Mouse (Mus musculus) embryo, embryonic 11.5 days (tissue): Measurements from ENCODE around the gene Itga9.

ENCODE experiments used
- DNase-seq: peaks from one replicate; pipeline ENCODE4 v3.0.0-alpha.2; 2012; ENCODE audit warnings: low read depth, low spot score

Itga9 gene

GRCm38 (mm10) chr9:118725128-118725527 is 118.6 kb downstream of the Itga9 start:
- no peak for DNase-seq

DNA sequence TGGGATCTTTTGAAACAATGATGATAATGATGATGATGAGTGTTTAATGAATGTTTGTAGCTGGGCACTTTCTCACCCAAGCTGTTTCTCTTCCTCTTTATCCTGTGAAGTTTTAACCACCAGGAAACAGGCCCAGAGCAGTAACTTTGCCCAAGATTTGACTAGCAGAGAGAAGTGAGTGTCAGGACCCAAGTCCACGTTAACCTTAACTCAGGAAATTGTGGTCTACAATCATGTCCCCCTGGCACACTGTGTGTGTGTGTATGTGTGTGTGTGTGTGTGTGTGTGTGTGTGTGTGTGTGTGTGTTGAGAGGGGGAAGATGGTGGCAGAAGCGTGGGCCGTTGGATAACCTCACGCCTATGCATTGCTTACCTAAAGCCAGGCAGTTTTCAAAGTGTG is 120.1 kb downstream of the Itga9 start:
- no peak for DNase-seq

DNA sequence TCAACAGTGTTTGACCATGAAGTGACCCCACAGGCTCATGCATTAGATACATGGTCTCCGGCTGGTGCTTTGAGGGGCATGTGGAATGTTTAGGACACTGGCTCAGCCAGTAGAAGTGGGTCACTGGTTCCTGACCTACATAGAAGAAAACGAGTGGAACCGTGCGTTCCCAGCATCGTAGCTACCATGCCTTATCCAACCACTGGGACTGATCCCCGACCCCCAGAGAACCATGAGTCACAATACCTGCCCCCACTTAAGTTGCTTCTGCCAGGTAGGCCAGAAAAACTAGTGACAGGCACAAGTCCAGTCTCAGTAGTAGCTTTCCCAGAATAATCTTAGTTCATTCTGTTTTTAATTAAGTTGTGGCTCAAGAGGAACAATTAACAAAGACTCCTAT is 121.8 kb downstream of the Itga9 start:
- no peak for DNase-seq

- DNase-seq, result no peak
Observed at GRCm38 (mm10) chr9:118728987-118729386, 122.5 kb downstream of the Itga9 start.

- no peak for DNase-seq
Observed at GRCm38 (mm10) chr9:118730172-118730571, 123.7 kb downstream of the Itga9 start.

- DNase-seq, result no peak
Observed at GRCm38 (mm10) chr9:118730871-118731390, 124.4 kb downstream of the Itga9 start.

- no peak for DNase-seq
Observed at GRCm38 (mm10) chr9:118731650-118732049, 125.2 kb downstream of the Itga9 start.

DNA sequence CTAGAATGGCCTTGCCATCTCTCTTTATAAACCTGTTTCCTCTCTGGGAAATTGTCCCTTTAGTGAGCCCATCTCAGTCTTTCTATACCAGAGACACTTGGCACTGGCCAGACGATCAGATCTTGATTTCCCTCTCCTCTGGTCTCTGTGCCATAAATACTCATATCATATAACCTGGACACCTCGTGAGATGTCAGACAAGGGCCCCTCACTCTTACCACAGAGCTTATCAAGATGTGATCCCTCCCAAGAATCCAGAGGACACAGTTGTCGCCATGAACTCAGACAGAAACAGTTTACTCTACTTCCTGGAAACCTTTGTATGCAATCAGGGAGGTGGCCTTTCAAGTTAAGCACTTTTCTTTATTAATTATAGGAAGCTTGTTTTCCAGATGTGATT is 127.1 kb downstream of the Itga9 start:
- DNase-seq, result no peak

- DNase-seq, result no peak
Observed at GRCm38 (mm10) chr9:118737124-118737523, 130.6 kb downstream of the Itga9 start.

DNA sequence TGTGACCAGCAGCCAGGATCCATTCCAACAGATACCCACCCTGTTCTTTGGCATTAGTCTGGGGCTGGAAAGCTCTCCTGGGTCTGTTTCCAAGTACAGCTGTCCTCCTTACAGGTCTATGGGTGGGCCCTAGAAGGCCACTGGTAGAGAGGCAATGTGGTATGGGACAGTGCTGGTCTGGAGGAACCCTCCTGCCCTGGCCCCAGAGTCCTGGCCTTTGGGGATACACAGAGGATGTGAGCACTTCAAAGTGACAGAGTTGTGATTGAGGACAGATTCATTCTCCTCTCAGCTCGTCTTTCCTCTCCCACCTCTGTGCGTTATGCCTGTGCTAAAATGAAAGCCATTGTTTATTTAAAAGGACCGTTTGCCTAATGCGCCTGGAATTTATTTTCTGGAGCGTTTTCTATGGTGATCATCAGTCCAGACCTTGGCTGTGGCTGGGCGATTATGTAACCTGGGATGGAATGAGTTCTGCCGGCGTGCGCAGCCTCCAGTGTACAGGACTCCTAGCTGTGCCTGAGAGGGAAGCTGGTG is 131.2 kb downstream of the Itga9 start:
- DNase-seq, result no peak

- no peak for DNase-seq
Observed at GRCm38 (mm10) chr9:118738311-118738710, 131.8 kb downstream of the Itga9 start.

- no peak for DNase-seq
Observed at GRCm38 (mm10) chr9:118739071-118739470, 132.6 kb downstream of the Itga9 start.

DNA sequence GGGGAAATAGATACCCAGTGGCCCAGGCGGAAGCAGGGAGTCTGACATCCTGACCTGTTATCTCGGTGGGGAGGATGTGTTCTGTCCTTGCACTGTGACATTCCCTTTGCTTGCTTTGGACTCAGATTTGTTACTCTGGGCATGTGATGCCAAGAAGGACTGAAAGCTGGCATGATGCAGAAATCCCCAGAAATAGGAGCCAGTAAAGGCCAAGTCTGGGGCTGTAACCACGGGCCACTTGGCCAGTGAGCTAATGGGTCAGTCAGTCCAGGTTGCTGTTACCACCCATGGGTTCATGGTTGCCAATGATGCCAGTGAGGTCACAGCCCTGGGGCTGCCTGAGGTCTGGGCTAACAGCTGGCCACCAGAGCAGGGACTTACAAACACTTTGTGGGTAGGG is 133.2 kb downstream of the Itga9 start:
- DNase-seq, result no peak

- no peak for DNase-seq
Observed at GRCm38 (mm10) chr9:118741268-118741667, 134.8 kb downstream of the Itga9 start.

DNA sequence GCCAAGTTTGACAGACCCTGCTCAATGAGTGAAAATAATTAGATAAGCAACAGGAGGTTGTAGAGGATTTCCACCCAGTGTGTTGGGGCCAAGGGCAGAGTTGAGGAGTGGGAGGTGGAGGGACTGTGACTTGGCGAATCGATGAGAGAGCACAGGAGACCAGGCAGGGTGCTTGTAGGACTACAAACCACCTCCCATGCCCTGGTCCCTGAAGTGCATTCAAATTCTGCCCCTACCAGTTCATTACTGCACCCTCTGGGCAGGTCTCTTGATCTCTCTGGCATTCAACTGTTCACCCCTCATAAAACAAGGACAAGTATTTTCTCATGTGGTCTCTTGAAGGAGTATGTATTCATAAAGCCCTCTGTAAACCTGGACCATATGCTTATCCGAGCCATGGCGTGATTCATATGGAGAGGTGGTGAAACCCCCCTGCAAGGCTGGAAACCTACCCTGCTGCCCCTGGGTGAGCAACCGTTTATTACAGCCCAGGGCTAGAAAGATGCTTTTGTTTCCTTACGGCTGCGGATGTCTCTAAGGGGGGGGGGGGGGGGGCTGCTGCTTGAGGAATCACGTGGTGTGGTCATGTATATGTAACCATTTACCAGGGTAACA is 143.0 kb downstream of the Itga9 start:
- no peak for DNase-seq

- DNase-seq, result no peak
Observed at GRCm38 (mm10) chr9:118750828-118751227, 144.3 kb downstream of the Itga9 start.

- no peak for DNase-seq
Observed at GRCm38 (mm10) chr9:118752376-118752775, 145.9 kb downstream of the Itga9 start.

- no peak for DNase-seq
Observed at GRCm38 (mm10) chr9:118759462-118759861, 153.0 kb downstream of the Itga9 start.

DNA sequence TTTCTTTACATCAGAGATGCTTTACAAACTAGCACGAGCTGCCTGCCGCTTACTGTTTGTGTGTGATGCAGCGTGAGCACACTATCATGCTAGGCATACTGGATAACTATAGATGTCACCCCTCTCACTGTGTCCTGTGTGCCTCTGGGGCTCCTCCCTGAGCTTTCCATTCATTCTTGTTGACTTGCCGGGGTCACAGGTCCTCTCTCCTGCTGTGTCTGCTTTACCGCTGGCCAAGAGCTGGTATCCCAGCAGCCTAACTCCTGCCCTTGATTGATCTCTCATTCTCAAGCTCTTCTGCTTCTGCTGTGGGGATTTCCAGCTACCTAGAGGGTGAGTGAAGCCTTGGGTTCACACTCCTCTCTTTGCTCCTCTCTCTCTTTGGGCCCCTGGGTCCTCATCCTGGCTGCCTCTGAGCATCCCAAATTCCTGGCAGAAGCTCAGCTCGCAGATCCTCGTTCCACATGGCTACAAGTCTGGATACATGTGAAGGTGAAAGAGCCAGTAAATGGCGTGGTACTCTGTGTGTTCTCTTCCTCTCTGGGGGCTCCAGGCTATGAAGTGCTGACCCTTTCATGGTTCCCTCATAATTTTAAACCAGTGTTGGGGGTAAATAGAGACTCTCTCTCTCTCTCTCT is 155.6 kb downstream of the Itga9 start:
- DNase-seq, result no peak

DNA sequence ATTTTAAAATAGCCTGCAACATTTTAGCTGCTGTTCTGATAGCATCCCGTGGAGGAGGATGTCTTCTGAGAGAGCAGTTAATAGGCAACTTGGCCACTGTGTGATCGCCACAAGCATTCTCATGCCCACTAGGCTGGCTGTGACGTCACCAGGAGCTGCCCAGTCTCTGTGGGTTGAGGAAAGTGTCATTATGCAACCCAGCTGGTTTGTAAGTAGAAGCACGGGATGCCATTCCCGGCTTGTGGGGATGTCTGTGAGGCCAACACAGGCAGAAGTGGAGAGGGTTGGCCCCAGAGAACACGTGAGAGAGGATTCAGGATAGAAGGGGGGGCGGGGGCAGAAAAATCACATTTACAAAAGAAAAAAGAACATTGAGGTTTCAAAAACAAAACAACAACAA is 156.3 kb downstream of the Itga9 start:
- no peak for DNase-seq

DNA sequence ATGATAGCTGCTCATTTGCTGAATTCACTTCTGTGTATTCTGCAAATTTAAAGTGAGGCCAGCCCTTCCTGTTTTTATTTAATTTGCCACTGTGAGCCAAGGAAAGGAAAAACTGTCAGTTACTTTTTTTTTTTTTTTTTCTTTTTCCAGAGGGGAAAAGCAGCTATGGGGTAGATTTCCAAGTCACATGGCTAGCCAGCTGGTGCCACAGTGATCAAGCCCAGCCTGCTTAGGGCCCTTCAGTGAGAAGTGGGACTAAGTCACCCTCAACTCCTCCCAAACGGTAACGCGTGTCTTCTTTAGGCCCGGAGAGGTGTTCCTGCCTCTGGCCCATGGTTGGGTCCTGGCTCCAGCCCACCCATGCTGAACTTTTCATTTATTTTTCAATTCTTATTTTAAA is 156.7 kb downstream of the Itga9 start:
- DNase-seq, result no peak

DNA sequence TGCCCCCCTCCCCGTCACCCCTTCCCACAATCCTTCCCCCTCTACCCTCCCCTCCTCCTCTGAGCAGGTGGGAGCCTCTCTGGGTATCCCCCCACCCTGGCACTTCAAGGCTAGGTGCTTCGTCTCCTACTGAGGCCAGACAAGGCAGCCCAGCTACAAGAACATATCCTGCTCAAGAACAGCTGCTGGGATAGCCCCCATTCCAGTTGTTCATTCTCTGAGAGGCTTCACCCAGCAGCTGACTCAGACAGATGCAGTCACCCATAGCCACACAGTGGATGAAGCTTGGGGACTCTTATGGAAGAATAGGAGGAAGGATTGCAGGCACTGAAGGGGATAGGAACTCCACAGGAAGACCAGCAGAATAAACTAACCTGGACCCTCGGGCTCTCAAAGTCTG is 157.2 kb downstream of the Itga9 start:
- no peak for DNase-seq

GRCm38 (mm10) chr9:118765059-118765458 is 158.6 kb downstream of the Itga9 start:
- DNase-seq, result no peak
